In the genomic region with DNA sequence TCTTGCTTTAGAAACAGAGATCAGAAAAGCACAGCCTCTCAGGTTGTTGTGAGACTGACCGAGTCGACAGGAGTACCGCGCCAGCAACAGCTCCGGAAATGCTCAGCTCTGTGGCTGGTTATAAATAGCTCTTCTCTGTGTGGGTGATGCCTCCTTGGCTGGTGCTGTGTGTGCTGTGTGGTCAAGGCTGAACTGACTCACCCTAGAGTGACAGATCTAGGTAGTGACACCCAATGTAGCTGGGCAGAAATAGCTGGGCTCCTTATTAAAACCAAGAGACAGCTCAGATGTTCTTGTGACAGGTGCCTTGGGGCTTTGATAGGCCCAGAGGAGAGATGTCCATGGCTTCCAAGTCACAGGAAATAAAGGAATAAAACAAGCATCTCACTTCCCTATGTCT, we compare ENCODE assay signal across 10 mouse cellular contexts.
A peak's percentile ranks its signal among the peaks of the same experiment; 100 is the strongest.
DNase-seq lines count a peak whose midpoint lies in the region; ATAC-seq and TF ChIP-seq lines count a peak whose summit lies in the region.
"Had no signal": no experiment of that assay in that cellular context is flagged by ENCODE, and none has a peak within 500 bp of the region (broad histone marks: within the 10 kb centered on the region; RNA-seq: fewer than 3 reads in every experiment).

No protein-coding gene starts in this region.

- peak overlapping the region; percentile 50 for H3K27ac ChIP-seq in heart, adult 2 months
- no peak overlapping the region for H3K27ac ChIP-seq in forebrain, embryonic 14.5 days (ENCODE audit: low read depth, low read length)
- H3K27ac ChIP-seq: liver, embryonic 15.5 days; stomach, embryonic 15.5 days had no signal

- intact Hi-C loops in heart, adult 2 months (cut with DNase I) = no loop called here

- 19% methylated on average over 5 of the region's 5 CpGs for WGBS in heart, adult 2 months
- WGBS in forebrain, embryonic 14.5 days = 96% methylated on average over 5 of the region's 5 CpGs

- no peak overlapping the region for H3K4me3 ChIP-seq in heart, adult 2 months
- peak overlapping the region; percentile 60 for H3K4me3 ChIP-seq in megakaryocyte, embryonic 14.5 days (replicated peaks)
- H3K4me3 ChIP-seq in forebrain, embryonic 14.5 days (ENCODE audit: low read depth, low read length) = no peak overlapping the region
- H3K4me3 ChIP-seq: liver, embryonic 15.5 days; stomach, embryonic 15.5 days had no signal

- peaks cover 1% of the 10 kb centered on the region; the same call in 1 of the 2 replicates for H3K4me1 ChIP-seq in heart, adult 2 months (ENCODE audit: control insufficient read depth, insufficient read depth, low read length)
- H3K4me1 ChIP-seq in megakaryocyte, embryonic 14.5 days = peaks cover 64% of the 10 kb centered on the region
- H3K4me1 ChIP-seq in forebrain, embryonic 14.5 days (ENCODE audit: control insufficient read depth, insufficient read depth, low read length) = no peaks in the 10 kb centered on the region
- H3K4me1 ChIP-seq: liver, embryonic 15.5 days; stomach, embryonic 15.5 days had no signal

- H3K36me3 ChIP-seq in heart, adult 2 months (ENCODE audit: control insufficient read depth, insufficient read depth, low read length) = no peaks in the 10 kb centered on the region
- H3K36me3 ChIP-seq in megakaryocyte, embryonic 14.5 days (replicated peaks; ENCODE audit: low read length) = no peaks in the 10 kb centered on the region
- H3K36me3 ChIP-seq in forebrain, embryonic 14.5 days (ENCODE audit: control insufficient read depth, insufficient read depth, low read length) = no peaks in the 10 kb centered on the region
- H3K36me3 ChIP-seq: liver, embryonic 15.5 days; stomach, embryonic 15.5 days had no signal

- H3K4me2 ChIP-seq in forebrain, embryonic 14.5 days (ENCODE audit: low read length) = no peak overlapping the region
- H3K4me2 ChIP-seq: liver, embryonic 15.5 days; stomach, embryonic 15.5 days had no signal

- no peak for TF ChIP-seq POLR2A in heart, adult 2 months (IDR thresholded peaks at IDR 0.05; ENCODE audit: insufficient read depth, low read depth, low read length)

- TF ChIP-seq EP300 in heart, adult 2 months (IDR thresholded peaks at IDR 0.05; ENCODE audit: insufficient read depth, low read depth, low read length) = no peak

- no peak overlapping the region for H3K9ac ChIP-seq in heart, adult 2 months (ENCODE audit: low read depth, low read length)
- no peak overlapping the region for H3K9ac ChIP-seq in forebrain, embryonic 14.5 days (ENCODE audit: low read length)
- H3K9ac ChIP-seq: liver, embryonic 15.5 days; stomach, embryonic 15.5 days had no signal

- no peaks in the 10 kb centered on the region for H3K27me3 ChIP-seq in heart, adult 2 months (ENCODE audit: control insufficient read depth, insufficient read depth, low read length)
- H3K27me3 ChIP-seq in megakaryocyte, embryonic 14.5 days (replicated peaks) = no peaks in the 10 kb centered on the region
- no peaks in the 10 kb centered on the region for H3K27me3 ChIP-seq in forebrain, embryonic 14.5 days (replicated peaks; ENCODE audit: control insufficient read depth, insufficient read depth, low read length)
- H3K27me3 ChIP-seq: liver, embryonic 15.5 days; stomach, embryonic 15.5 days had no signal

- no peak for ATAC-seq in forebrain, embryonic 14.5 days

- DNase-seq in layer of hippocampus, adult 9-11 months = peak; percentile 76
- no peak for DNase-seq in layer of hippocampus, adult 9-10 months (ENCODE audit: low spot score)
- DNase-seq in brain, adult 2 months (ENCODE audit: low read depth, low spot score) = peak; percentile 89
- DNase-seq in heart, adult 2 months = peak in 1 of 2 experiments; percentile 66
- DNase-seq in thymus, postnatal 0 days (ENCODE audit: low spot score) = peak; percentile 58
- DNase-seq in forebrain, embryonic 14.5 days (ENCODE audit: low spot score) = no peak
- DNase-seq in kidney, adult 9 months = no peak

- H3K79me2 ChIP-seq in heart, adult 2 months (replicated peaks; ENCODE audit: control insufficient read depth, insufficient read depth, low read length) = no peaks in the 10 kb centered on the region

- no peak for TF ChIP-seq CTCF in heart, adult 2 months (IDR thresholded peaks at IDR 0.05)

- no peaks in the 10 kb centered on the region for H3K9me3 ChIP-seq in megakaryocyte, embryonic 14.5 days
- no peaks in the 10 kb centered on the region for H3K9me3 ChIP-seq in forebrain, embryonic 14.5 days (replicated peaks; ENCODE audit: control insufficient read depth, low read length)
- H3K9me3 ChIP-seq: liver, embryonic 15.5 days; stomach, embryonic 15.5 days had no signal

Comparison
In these comparisons a context has a peak if more than half of its experiments do, and no peak if none do; other contexts are left out.
1. DNase-seq: peak in layer of hippocampus, adult 9-11 months (single experiment), brain, adult 2 months (single experiment) and thymus, postnatal 0 days (single experiment); none in layer of hippocampus, adult 9-10 months (single experiment), forebrain, embryonic 14.5 days (single experiment) and kidney, adult 9 months (single experiment).